Mouse (Mus musculus) forebrain, embryonic 14.5 days (tissue): ENCODE results near the gene Sec22b. TPM values are rescaled to one million over a fixed set of nuclear protein-coding genes. Genes with fewer than 3 reads are reported as not detected.

Source experiments
- ATAC-seq: fragments of 200-750 bp; cut with Nextera tagmentation; 2 replicates; pipeline ENCODE4 v1.8.0; 2017; ENCODE audit warnings: mild to moderate bottlenecking, moderate library complexity
- DNase-seq: peaks from one replicate; pipeline ENCODE4 v3.0.0-alpha.2; 2015; ENCODE audit warnings: low spot score
- H3K27ac ChIP-seq: fragments of 300-500 bp; sonication (generic); 2 replicates; pipeline ENCODE4 v1.5.1; 2014; ENCODE audit warnings: low read depth, mild to moderate bottlenecking, control low read depth, low read length, moderate library complexity
- H3K27me3 ChIP-seq: fragments of 300-500 bp; sonication (generic); replicated peaks from 2 replicates; pipeline ENCODE4 v1.6.1; 2014; ENCODE audit warnings: low read length, control low read depth, mixed read lengths; ENCODE audit not compliant: control insufficient read depth, insufficient read depth
- H3K36me3 ChIP-seq: fragments of 300-500 bp; sonication (generic); 2 replicates; pipeline ENCODE4 v1.6.1; 2014; ENCODE audit warnings: low read length, control low read depth; ENCODE audit not compliant: control insufficient read depth, insufficient read depth
- H3K4me1 ChIP-seq: fragments of 300-500 bp; sonication (generic); 2 replicates; pipeline ENCODE4 v1.6.1; 2014; ENCODE audit warnings: antibody characterized with exemption, low read length, control low read depth; ENCODE audit not compliant: control insufficient read depth, insufficient read depth
- H3K4me2 ChIP-seq: fragments of 300-500 bp; sonication (generic); 2 replicates; pipeline ENCODE4 v1.6.1; 2014; ENCODE audit warnings: mild to moderate bottlenecking, control low read depth, low read length
- H3K4me3 ChIP-seq: fragments of 300-500 bp; sonication (generic); 2 replicates; pipeline ENCODE4 v1.5.1; 2014; ENCODE audit warnings: low read depth, low read length, control low read depth
- H3K9ac ChIP-seq: fragments of 300-500 bp; sonication (generic); 2 replicates; pipeline ENCODE4 v1.6.1; 2014; ENCODE audit warnings: mild to moderate bottlenecking, low read length, control low read depth, moderate library complexity
- H3K9me3 ChIP-seq: fragments of 300-500 bp; sonication (generic); replicated peaks from 2 replicates; pipeline ENCODE4 v1.6.1; 2016; ENCODE audit warnings: low read length, control low read depth, mixed read lengths; ENCODE audit not compliant: control insufficient read depth
- WGBS: fragments of 180-500 bp; shearing (Covaris S2); extraction: QIAGEN DNeasy Blood & Tissue Kit; methylation state at CpG from one replicate; pipeline ENCODE4 v1.1.7; 2014; 5-methylcytosine and 5-hydroxymethylcytosine counted together
- polyA plus RNA-seq: library from polyadenylated mRNA; unstranded; fragments of >200 nt; fragmentation: Nextera tagmentation; extraction: Ambion mirVana; gene quantifications from 2 replicates; pipeline ENCODE4 v1.2.1, GENCODE M21; 2014

Sec22b gene
- 124 and 130 TPM in 2 replicates for polyA plus RNA-seq

DNA sequence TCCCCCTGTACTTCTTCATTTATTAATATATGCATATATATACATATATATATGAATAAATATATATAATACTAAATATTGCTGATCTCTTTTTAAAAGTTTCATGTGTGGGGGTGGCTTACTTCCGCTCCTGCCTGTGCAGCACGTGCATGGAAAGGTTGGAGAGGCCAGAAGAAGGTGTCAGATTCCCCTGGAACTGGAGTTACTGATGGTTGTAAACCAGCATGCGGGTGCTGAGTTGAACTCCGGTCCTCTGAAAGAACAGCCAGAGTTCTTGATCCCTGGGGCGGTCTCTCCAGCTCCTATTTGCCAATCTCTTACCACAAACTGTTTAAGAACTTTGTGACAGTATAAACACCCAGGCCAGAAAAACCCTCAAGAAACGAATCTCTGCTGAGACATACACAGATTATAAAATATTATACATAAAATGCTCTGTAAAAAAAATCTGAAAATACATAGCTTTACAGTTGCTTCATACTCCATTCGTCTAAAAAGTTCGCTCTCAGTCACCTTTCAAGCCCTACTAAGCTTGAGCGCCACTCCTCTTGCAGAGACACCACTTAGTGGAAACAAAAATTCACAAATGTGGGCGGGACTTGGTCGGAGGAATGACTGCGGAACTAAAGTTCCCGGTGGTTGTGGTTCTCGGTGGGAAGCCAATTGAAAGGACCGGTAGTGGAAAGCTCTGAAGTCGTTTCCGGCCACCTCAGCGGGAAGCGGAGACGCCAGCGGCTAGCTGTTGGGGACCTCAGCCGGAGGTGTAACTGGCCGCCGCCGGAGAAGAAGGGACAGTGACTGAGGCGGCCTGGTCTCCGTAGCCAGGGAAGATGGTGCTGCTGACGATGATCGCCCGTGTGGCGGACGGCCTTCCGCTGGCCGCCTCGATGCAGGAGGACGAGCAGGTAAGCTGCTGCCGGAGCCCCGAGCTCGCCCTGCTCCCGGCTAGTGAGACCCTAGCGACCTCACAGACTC, at the start of gene Sec22b:
Gene Sec22b, plus strand, starts transcription at position 675 of the 975 bp plus-strand sequence.
- H3K27ac ChIP-seq = no peak within 1 kb of the TSS
- WGBS = 5% methylated on average over 41 of the region's 41 CpGs

DNA sequence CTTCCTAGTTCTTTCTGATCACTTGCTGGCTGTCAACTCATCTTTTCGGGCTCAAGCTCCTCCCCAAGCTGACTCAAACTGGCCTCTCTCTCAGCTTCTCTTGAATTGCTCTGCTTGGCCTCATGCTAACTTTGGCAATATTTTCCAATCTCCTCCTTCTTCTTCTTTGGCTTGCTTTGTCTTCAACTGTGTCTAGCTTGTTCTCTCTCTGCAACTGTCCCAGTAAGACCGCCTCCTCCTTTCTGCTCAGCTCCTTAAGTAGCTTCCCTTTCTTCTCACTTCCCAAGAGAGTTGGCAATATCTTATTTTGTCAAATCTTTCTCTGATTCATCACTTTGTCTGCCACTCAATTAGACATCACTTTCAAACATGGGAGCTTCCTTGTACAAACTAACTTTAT, 49.2 kb upstream of the Sec22b start:
- ATAC-seq (no peak), DNase-seq (no peak)
- H3K36me3 ChIP-seq = no peaks in the 10 kb centered on the region
- H3K27ac ChIP-seq = no peak overlapping the region
- 96% methylated on average over 2 of the region's 2 CpGs for WGBS
- H3K27me3 ChIP-seq = no peaks in the 10 kb centered on the region
- H3K4me3 ChIP-seq = no peak overlapping the region
- H3K9me3 ChIP-seq = no peaks in the 10 kb centered on the region
- H3K4me1 ChIP-seq = no peaks in the 10 kb centered on the region; the same call in 1 of the 2 replicates
- H3K9ac ChIP-seq = no peak overlapping the region
- no peak overlapping the region for H3K4me2 ChIP-seq

More for the DNA sequence above, at the start of gene Sec22b:
- peak; percentile 94 for DNase-seq
- peak; percentile 90 for ATAC-seq
- peaks cover 12% of the 10 kb centered on the region for H3K4me1 ChIP-seq
- no peaks in the 10 kb centered on the region for H3K36me3 ChIP-seq
- H3K4me3 ChIP-seq = peak within 1 kb of the TSS; percentile 94
- no peaks in the 10 kb centered on the region for H3K27me3 ChIP-seq
- H3K9ac ChIP-seq = peak within 1 kb of the TSS; percentile 94
- H3K4me2 ChIP-seq = peak within 1 kb of the TSS; percentile 73
- no peaks in the 10 kb centered on the region for H3K9me3 ChIP-seq

DNA sequence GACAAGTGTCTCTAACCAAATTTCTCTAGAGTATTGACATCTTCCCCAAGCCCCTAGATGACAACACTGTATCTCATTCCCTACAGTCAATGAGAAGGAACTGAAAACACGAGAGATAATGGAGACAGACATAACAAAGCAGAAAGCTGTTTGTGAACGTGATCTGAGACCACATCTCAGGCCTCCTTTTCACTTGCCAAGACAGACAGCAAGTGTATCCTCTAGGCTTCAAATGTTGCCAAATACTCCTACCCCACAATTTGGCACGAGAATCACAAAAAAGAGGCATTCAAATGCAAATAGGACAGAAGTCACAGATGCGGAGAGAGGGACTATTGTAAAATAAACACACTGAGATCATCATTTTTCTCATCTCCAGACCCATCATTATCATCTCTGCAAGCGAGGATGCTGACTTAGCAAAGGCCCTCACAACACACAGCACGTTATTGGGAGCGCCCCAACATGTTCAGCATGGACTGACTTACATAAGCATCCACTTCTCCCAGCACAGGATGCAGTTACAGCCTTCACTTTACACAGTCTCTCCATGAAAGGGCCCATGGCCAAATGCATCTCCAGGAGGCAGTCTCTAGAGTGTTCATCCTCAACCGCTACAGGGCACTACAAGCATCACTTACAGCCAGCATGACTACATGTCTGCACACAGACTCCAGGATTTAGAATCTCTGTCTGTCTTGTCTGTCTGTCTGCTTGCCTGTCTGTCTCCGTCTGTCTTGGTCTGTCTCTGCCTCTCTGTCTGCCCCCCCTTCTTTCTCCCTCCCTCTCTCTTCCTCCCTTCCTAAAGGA, 46.2 kb upstream of the Sec22b start:
- DNase-seq (peak; percentile 76), ATAC-seq (peak; percentile 90)
- H3K4me3 ChIP-seq = no peak overlapping the region
- H3K36me3 ChIP-seq = no peaks in the 10 kb centered on the region
- WGBS = 50% methylated on average over 9 of the region's 9 CpGs
- H3K9me3 ChIP-seq = no peaks in the 10 kb centered on the region
- peak overlapping the region; percentile 24; the same call in 1 of the 2 replicates for H3K27ac ChIP-seq
- H3K9ac ChIP-seq = no peak overlapping the region
- H3K4me1 ChIP-seq = no peaks in the 10 kb centered on the region; the same call in 1 of the 2 replicates
- H3K27me3 ChIP-seq = no peaks in the 10 kb centered on the region
- H3K4me2 ChIP-seq = no peak overlapping the region

DNA sequence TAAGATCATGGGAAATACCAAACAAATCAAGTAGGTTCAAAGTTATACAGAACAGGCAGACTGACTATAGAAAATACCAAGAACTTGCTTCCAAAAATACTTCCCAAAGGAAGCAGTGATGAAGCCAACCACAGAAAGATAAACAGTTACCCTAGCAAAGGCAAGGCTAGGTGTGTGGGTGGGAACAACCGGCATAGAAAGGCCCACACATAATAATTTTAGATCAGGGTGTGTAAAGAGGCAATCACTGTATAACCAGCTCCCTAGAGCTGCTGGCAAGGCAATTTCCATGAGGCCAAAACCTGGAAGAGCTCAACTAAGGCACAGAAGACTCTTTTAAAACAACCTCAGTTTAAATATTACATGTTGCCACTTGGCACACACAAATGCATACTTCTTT, 41.6 kb upstream of the Sec22b start:
- Histone ChIP-seq H3K27ac (no peak overlapping the region), H3K27me3 (no peaks in the 10 kb centered on the region), H3K9me3 (no peaks in the 10 kb centered on the region), H3K36me3 (no peaks in the 10 kb centered on the region), H3K4me2 (no peak overlapping the region), H3K4me3 (no peak overlapping the region), H3K9ac (no peak overlapping the region), H3K4me1 (no peaks in the 10 kb centered on the region; the same call in 1 of the 2 replicates)
- 92% methylated on average over 1 of the region's 1 CpGs for whole genome bisulfite sequencing
- no peak for ATAC-seq
- no peak for DNase-seq

DNA sequence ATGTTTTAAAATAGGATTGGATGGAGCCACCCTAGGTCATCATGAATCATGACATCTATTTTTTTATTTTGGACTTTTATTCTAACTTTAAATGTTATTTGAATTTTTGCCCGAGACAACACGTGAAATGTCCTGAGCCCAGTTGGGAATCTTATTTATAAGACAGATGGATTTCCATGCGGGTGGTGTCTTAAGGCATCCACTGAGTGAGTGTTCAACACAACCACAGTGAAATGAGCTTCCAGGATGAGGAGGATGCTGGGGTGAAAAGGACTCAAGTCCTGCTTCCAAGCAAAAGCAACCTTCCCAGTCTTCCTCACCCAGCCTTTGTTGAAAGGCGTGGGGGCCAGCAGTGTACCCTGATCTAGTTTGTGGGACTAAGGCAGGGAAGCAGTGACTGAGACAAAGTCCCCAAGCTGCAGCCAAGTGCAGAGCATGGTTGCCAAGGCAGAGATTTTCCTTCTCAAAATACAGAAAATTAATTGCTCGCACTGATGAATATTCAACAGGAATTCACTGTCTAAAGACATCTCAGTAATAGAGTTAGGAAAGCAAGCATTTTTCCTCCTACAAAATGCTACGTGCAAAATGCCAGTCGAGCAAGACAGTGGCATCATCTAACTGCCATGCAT, 40.1 kb upstream of the Sec22b start:
- Histone ChIP-seq H3K9ac (no peak overlapping the region), H3K4me2 (no peak overlapping the region), H3K4me3 (no peak overlapping the region), H3K9me3 (no peaks in the 10 kb centered on the region), H3K27ac (no peak overlapping the region), H3K36me3 (no peaks in the 10 kb centered on the region), H3K27me3 (no peaks in the 10 kb centered on the region), H3K4me1 (no peaks in the 10 kb centered on the region)
- DNase-seq (peak; percentile 40), ATAC-seq (no peak)
- 86% methylated on average over 7 of the region's 7 CpGs for WGBS

DNA sequence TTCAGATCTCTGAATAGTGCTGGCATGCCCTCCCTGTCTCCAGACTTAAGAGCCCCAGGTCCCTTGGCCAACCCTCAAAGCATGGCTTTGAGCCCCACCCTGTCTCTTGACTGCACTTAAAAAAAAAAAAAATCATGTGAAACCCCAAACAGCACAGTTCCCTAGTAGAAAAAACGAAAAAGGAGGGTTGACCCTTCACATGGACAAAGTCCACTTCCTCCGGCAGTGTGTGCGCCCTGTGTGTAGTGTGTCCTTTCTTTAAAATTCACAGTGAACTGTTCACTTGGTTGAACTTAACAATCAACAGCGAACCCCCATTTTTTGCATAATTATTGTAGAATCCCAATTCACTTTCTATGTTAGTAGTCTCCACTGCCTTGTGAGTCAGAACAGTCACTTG, 34.3 kb upstream of the Sec22b start:
- 58% methylated on average over 4 of the region's 4 CpGs for WGBS
- Histone ChIP-seq H3K27ac (no peak overlapping the region), H3K36me3 (no peaks in the 10 kb centered on the region), H3K4me2 (peak overlapping the region; percentile 96), H3K9ac (no peak overlapping the region), H3K4me3 (peak overlapping the region; percentile 54; the same call in 1 of the 2 replicates), H3K27me3 (0 out of 2 replicates have a peak, but pooled peaks cover 3% of the 10 kb centered on the region), H3K4me1 (peaks cover 5% of the 10 kb centered on the region; the same call in 1 of the 2 replicates), H3K9me3 (no peaks in the 10 kb centered on the region)
- DNase-seq = no peak
- ATAC-seq = no peak

DNA sequence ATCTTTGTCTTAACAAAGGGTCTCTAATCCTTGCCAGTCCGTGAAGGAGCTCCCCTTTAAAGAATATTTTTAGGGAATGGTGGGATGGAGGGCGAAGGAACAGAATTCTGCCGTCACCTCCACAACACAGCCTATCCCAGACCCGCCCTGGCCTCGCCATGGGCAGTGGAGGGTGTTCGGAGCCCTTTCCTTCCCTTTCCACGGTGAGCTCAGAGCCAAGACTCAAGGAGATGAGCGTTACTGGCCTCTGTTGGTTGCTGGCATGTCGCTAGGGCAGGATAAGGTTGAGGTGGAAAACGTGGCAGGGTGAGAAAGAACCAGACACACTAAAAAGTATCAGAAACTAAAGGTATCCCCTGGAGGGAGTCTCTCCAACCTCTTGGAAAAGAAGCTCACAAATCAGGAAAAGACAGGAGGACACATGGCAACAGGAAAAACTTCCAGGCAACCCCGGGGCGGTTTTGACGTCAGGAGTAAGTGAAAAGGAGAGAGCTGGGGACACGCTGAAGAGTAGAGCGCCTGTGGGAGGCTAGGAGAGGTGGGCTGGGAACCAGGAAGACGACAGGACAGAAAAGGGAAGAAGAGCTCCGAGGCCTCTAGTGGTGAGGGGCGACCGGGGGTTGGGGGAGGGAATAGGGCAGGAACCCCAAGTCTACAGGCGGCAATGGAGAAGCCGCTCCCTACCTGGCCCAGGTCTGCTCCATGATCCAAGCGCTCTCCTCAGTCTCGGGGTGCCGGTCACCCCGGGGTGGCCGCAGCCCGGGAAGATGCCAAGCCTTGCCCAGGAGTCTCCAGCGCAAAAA, 33.6 kb upstream of the Sec22b start:
- Histone ChIP-seq H3K4me2 (peak overlapping the region; percentile 96), H3K4me3 (peak overlapping the region; percentile 54)
- peak; percentile 62 for ATAC-seq

More for the DNA sequence above, 33.6 kb upstream of the Sec22b start:
- Histone ChIP-seq H3K9me3 (no peaks in the 10 kb centered on the region), H3K27me3 (0 out of 2 replicates have a peak, but pooled peaks cover 3% of the 10 kb centered on the region), H3K36me3 (no peaks in the 10 kb centered on the region), H3K27ac (no peak overlapping the region), H3K4me1 (peaks cover 5% of the 10 kb centered on the region; the same call in 1 of the 2 replicates), H3K9ac (peak overlapping the region; percentile 71)
- peak; percentile 21 for DNase-seq
- WGBS = 3% methylated on average over 27 of the region's 28 CpGs
